Mouse (Mus musculus) heart, embryonic 16.5 days (tissue): ENCODE measurements around the gene Ak5. TPM values are rescaled to one million over a fixed set of nuclear protein-coding genes. Genes with fewer than 3 reads are reported as not detected.
"Not testable (repeated sequence)": the region's sequence is repeated elsewhere in the genome, so short reads cannot be mapped to it uniquely, and the experiment has no call there.

Experiments
- ATAC-seq: fragments of 200-750 bp; cut with Nextera tagmentation; replicated peaks from 2 replicates; pipeline ENCODE4 v1.8.0; 2017; ENCODE audit warnings: moderate number of reproducible peaks; ENCODE audit not compliant: insufficient read depth, low FRiP score; ENCODE audit errors: extremely low read depth
- H3K27ac ChIP-seq: fragments of 300-500 bp; sonication (generic); 2 replicates; pipeline ENCODE4 v1.5.1; 2014; ENCODE audit warnings: mild to moderate bottlenecking, low read length, control low read depth, moderate library complexity
- H3K27me3 ChIP-seq: fragments of 300-500 bp; sonication (generic); 2 replicates; pipeline ENCODE4 v1.6.1; 2014; ENCODE audit warnings: low read length, mixed read lengths; ENCODE audit not compliant: control insufficient read depth, insufficient read depth
- H3K36me3 ChIP-seq: fragments of 300-500 bp; sonication (generic); 2 replicates; pipeline ENCODE4 v1.6.1; 2014; ENCODE audit not compliant: control insufficient read depth, insufficient read depth
- H3K4me1 ChIP-seq: fragments of 300-500 bp; sonication (generic); 2 replicates; pipeline ENCODE4 v1.6.1; 2014; ENCODE audit warnings: low read length, mixed read lengths; ENCODE audit not compliant: control insufficient read depth, insufficient read depth
- H3K4me2 ChIP-seq: fragments of 300-500 bp; sonication (generic); 2 replicates; pipeline ENCODE4 v1.6.1; 2014; ENCODE audit warnings: low read depth, mild to moderate bottlenecking, control low read depth, low read length
- H3K4me3 ChIP-seq: fragments of 300-500 bp; sonication (generic); 2 replicates; pipeline ENCODE4 v1.5.1; 2014; ENCODE audit warnings: mild to moderate bottlenecking, control low read depth, low read length
- H3K9ac ChIP-seq: fragments of 300-500 bp; sonication (generic); 2 replicates; pipeline ENCODE4 v1.6.1; 2014; ENCODE audit warnings: low read length, control low read depth
- H3K9me3 ChIP-seq: fragments of 300-500 bp; sonication (generic); replicated peaks from 2 replicates; pipeline ENCODE4 v1.6.1; 2016; ENCODE audit warnings: low read length; ENCODE audit not compliant: control insufficient read depth
- WGBS: fragments of 180-500 bp; shearing (Covaris S2); extraction: QIAGEN DNeasy Blood & Tissue Kit; methylation state at CpG from one replicate; pipeline ENCODE4 v1.1.7; 2014; 5-methylcytosine and 5-hydroxymethylcytosine counted together
- polyA plus RNA-seq: library from polyadenylated mRNA; unstranded; fragments of >200 nt; fragmentation: Nextera tagmentation; extraction: Ambion mirVana; gene quantifications from 2 replicates; pipeline ENCODE4 v1.2.1, GENCODE M21; 2015

The Ak5 gene
- polyA plus RNA-seq, 1 experiment from 2014 or later, result 1.4 TPM

GRCm38 (mm10) chr3:152599679-152600078, 68.5 kb downstream of the Ak5 start:
- Histone ChIP-seq H3K4me3 (no peak overlapping the region), H3K27ac (no peak overlapping the region), H3K27me3 (no peaks in the 10 kb centered on the region), H3K9me3 (no peaks in the 10 kb centered on the region), H3K4me1 (no peaks in the 10 kb centered on the region), H3K36me3 (no peaks in the 10 kb centered on the region), H3K9ac (no peak overlapping the region), H3K4me2 (no peak overlapping the region)
- WGBS, result 69% methylated on average over 6 of the region's 6 CpGs
- ATAC-seq, result no peak

GRCm38 (mm10) chr3:152596406-152597050, 71.6 kb downstream of the Ak5 start:
- 80% methylated on average over 7 of the region's 7 CpGs for WGBS
- H3K9ac ChIP-seq, result no peak overlapping the region
- ATAC-seq, result no peak

GRCm38 (mm10) chr3:152592767-152593425, 75.3 kb downstream of the Ak5 start:
- ATAC-seq, result no peak
- no peaks in the 10 kb centered on the region for H3K36me3 ChIP-seq
- no peaks in the 10 kb centered on the region for H3K4me1 ChIP-seq
- no peaks in the 10 kb centered on the region for H3K27me3 ChIP-seq
- no peak overlapping the region for H3K4me3 ChIP-seq
- H3K27ac ChIP-seq, result no peak overlapping the region
- 58% methylated on average over 8 of the region's 8 CpGs for WGBS
- H3K4me2 ChIP-seq, result no peak overlapping the region
- H3K9me3 ChIP-seq, result no peaks in the 10 kb centered on the region
- no peak overlapping the region for H3K9ac ChIP-seq

More at GRCm38 (mm10) chr3:152596406-152597050, 71.6 kb downstream of the Ak5 start:
- Histone ChIP-seq H3K9me3 (no peaks in the 10 kb centered on the region), H3K4me3 (no peak overlapping the region), H3K36me3 (no peaks in the 10 kb centered on the region), H3K4me2 (no peak overlapping the region), H3K27me3 (no peaks in the 10 kb centered on the region), H3K27ac (no peak overlapping the region), H3K4me1 (no peaks in the 10 kb centered on the region)

- H3K9ac ChIP-seq, result no peak overlapping the region
- ATAC-seq, result no peak
- 33% methylated on average over 7 of the region's 7 CpGs for WGBS
Observed at GRCm38 (mm10) chr3:152590491-152590890, 77.7 kb downstream of the Ak5 start.

GRCm38 (mm10) chr3:152589101-152589500, 79.1 kb downstream of the Ak5 start:
- not testable (repeated sequence) for H3K36me3 ChIP-seq, H3K27ac ChIP-seq, H3K4me3 ChIP-seq, H3K9me3 ChIP-seq, H3K9ac ChIP-seq, H3K27me3 ChIP-seq, H3K4me2 ChIP-seq, H3K4me1 ChIP-seq, ATAC-seq
- 77% methylated on average over 3 of the region's 3 CpGs for WGBS

More at GRCm38 (mm10) chr3:152590491-152590890, 77.7 kb downstream of the Ak5 start:
- Histone ChIP-seq H3K27me3 (no peaks in the 10 kb centered on the region), H3K36me3 (no peaks in the 10 kb centered on the region), H3K27ac (no peak overlapping the region), H3K4me3 (no peak overlapping the region), H3K9me3 (no peaks in the 10 kb centered on the region), H3K4me1 (no peaks in the 10 kb centered on the region), H3K4me2 (no peak overlapping the region)

GRCm38 (mm10) chr3:152587007-152587406, 81.2 kb downstream of the Ak5 start:
- Histone ChIP-seq H3K27me3 (no peaks in the 10 kb centered on the region), H3K9ac (no peak overlapping the region), H3K4me3 (no peak overlapping the region), H3K4me1 (no peaks in the 10 kb centered on the region), H3K4me2 (no peak overlapping the region), H3K27ac (no peak overlapping the region), H3K9me3 (no peaks in the 10 kb centered on the region), H3K36me3 (no peaks in the 10 kb centered on the region)
- 76% methylated on average over 2 of the region's 2 CpGs for WGBS
- ATAC-seq, result no peak

GRCm38 (mm10) chr3:152586191-152586590, 82.0 kb downstream of the Ak5 start:
- no peaks in the 10 kb centered on the region for H3K36me3 ChIP-seq

GRCm38 (mm10) chr3:152585581-152585980, 82.6 kb downstream of the Ak5 start:
- H3K4me2 ChIP-seq, result no peak overlapping the region
- no peak overlapping the region for H3K4me3 ChIP-seq
- no peak overlapping the region for H3K27ac ChIP-seq
- no peaks in the 10 kb centered on the region for H3K36me3 ChIP-seq
- no peaks in the 10 kb centered on the region for H3K4me1 ChIP-seq
- no peaks in the 10 kb centered on the region for H3K27me3 ChIP-seq
- H3K9ac ChIP-seq, result no peak overlapping the region
- 69% methylated on average over 6 of the region's 6 CpGs for WGBS
- ATAC-seq, result no peak
- H3K9me3 ChIP-seq, result no peaks in the 10 kb centered on the region

More at GRCm38 (mm10) chr3:152586191-152586590, 82.0 kb downstream of the Ak5 start:
- no peak overlapping the region for H3K27ac ChIP-seq
- H3K9ac ChIP-seq, result no peak overlapping the region
- 65% methylated on average over 8 of the region's 8 CpGs for WGBS
- no peaks in the 10 kb centered on the region for H3K9me3 ChIP-seq
- no peaks in the 10 kb centered on the region for H3K27me3 ChIP-seq
- ATAC-seq, result no peak
- H3K4me2 ChIP-seq, result no peak overlapping the region
- H3K4me3 ChIP-seq, result no peak overlapping the region
- no peaks in the 10 kb centered on the region for H3K4me1 ChIP-seq

GRCm38 (mm10) chr3:152583033-152583432, 85.1 kb downstream of the Ak5 start:
- 0 out of 2 replicates have a peak, but pooled peaks cover 2% of the 10 kb centered on the region for H3K27me3 ChIP-seq
- no peak for ATAC-seq
- no peak overlapping the region for H3K4me3 ChIP-seq
- H3K9ac ChIP-seq, result no peak overlapping the region
- H3K36me3 ChIP-seq, result no peaks in the 10 kb centered on the region
- H3K4me2 ChIP-seq, result no peak overlapping the region
- H3K9me3 ChIP-seq, result no peaks in the 10 kb centered on the region
- no peaks in the 10 kb centered on the region for H3K4me1 ChIP-seq
- H3K27ac ChIP-seq, result no peak overlapping the region
